8 mouse cellular contexts compared by ENCODE assay signal in the genomic region with DNA sequence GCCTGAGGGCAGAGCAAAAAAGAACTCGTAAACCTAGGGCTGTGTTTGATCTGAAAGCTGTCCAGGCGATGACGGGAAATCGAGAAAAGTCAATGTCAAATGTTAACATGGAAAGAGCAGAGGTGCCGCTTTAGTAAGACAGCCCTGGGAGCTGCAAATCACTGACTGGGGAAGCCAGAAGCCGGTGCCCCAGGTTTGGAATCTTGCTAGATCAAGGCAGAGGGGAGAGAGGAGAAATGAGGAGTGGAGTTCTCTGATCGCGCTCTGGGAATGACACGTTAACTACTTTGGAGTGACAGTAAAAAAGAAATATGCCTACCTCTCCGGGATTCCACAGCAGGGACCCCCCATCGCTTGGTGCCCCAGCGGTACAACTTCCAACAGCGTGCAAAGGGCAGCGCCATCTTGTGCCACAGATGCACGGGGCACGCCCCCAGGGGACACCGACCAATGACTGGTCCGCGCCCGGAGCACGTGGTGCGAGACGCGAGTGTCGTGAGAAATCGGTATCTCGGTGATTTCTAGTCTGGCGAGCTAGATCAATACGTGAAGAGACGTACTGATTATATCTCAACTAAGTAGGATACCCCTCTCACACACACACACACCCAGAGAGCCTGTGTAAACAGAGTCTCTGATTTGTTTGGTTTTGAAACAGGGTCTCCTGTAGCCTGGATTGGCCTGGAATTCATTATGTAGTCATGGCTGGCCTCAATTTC. TPM values are rescaled to one million over a fixed set of nuclear protein-coding genes. Genes with fewer than 3 reads are reported as not detected.
A peak's percentile ranks its signal among the peaks of the same experiment; 100 is the strongest.
DNase-seq lines count a peak whose midpoint lies in the region; ATAC-seq and TF ChIP-seq lines count a peak whose summit lies in the region.

A gene (minus strand): TSS at position 418 of the 719 bp plus-strand sequence.

- WGBS in hindbrain, embryonic 14.5 days, result under 1% methylated on average over 30 of the region's 30 CpGs

- in situ Hi-C loops in Patski (cut with MboI; ENCODE audit: low pct_unique_long_range_greater_than_20kb), result loop anchor here (5.0 to 10.0 kb wide), 2 partner anchors 71 to 233 kb away; no protein-coding TSS in a partner anchor

- peak within 1 kb of the TSS; percentile 83 for H3K4me2 ChIP-seq in hindbrain, embryonic 14.5 days (replicated peaks)

- H3K27me3 ChIP-seq in Patski, result peaks cover 7% of the 10 kb centered on the region
- H3K27me3 ChIP-seq in hindbrain, embryonic 14.5 days (ENCODE audit: control insufficient read depth, insufficient read depth, low read length), result 0 out of 2 replicates have a peak, but pooled peaks cover 10% of the 10 kb centered on the region

- TF ChIP-seq CTCF in Patski (IDR thresholded peaks at IDR 0.05), result no peak

- DNase-seq in Patski (ENCODE audit: low read depth, low spot score), result peak; percentile 33
- peak; percentile 94 to 96 for DNase-seq in cerebellum, postnatal 14 days
- peak; percentile 82 to 86 for DNase-seq in frontal cortex, postnatal 25 days (ENCODE audit: low spot score in 2 of 2)
- DNase-seq in hindbrain, embryonic 14.5 days (ENCODE audit: low spot score), result peak; percentile 93
- peak; percentile 86 to 87 for DNase-seq in layer of hippocampus, postnatal 36 days
- DNase-seq in lung, postnatal 36 days, result peak; percentile 97
- DNase-seq in retina, postnatal 7 days (ENCODE audit: low read depth, low spot score), result peak; percentile 74
- DNase-seq in urinary bladder, adult 2 months (ENCODE audit: low spot score), result peak; percentile 80

- H3K36me3 ChIP-seq in hindbrain, embryonic 14.5 days (replicated peaks; ENCODE audit: control insufficient read depth, insufficient read depth), result peaks cover 3% of the 10 kb centered on the region; the same call in 1 of the 2 replicates

- H3K9me3 ChIP-seq in hindbrain, embryonic 14.5 days (ENCODE audit: control insufficient read depth, low read length), result no peaks in the 10 kb centered on the region

- peaks cover 10% of the 10 kb centered on the region; the same call in 1 of the 2 replicates for H3K4me1 ChIP-seq in hindbrain, embryonic 14.5 days (replicated peaks; ENCODE audit: control insufficient read depth, insufficient read depth, low read length)

- CTCF ChIA-PET in Patski (lab: Charles Lee), result interaction anchor here (2.4 to 4.7 kb wide), 3 partner anchors 22 to 73 kb away, joined by 6 to 14 read pairs (median 7); no protein-coding TSS in a partner anchor

- peak within 1 kb of the TSS; percentile 61 for H3K4me3 ChIP-seq in hindbrain, embryonic 14.5 days (replicated peaks; ENCODE audit: low read length)

- H3K27ac ChIP-seq in hindbrain, embryonic 14.5 days, result peak within 1 kb of the TSS; percentile 50

- ATAC-seq in Patski, result peak; percentile 90
- ATAC-seq in hindbrain, embryonic 14.5 days (ENCODE audit: low FRiP score), result peak; percentile 94

- POLR2A ChIA-PET in Patski (lab: Charles Lee), result interaction anchor here (0.8 to 1.0 kb wide), 2 partner anchors 16 to 128 kb away, joined by 3 to 4 read pairs; a partner anchor contains a TSS

- peak within 1 kb of the TSS; percentile 65 for H3K9ac ChIP-seq in hindbrain, embryonic 14.5 days

RNA-seq across cellular contexts. Expression of the gene that starts here (rescaled TPM):
- 13.8 TPM for polyA plus RNA-seq in Patski (2021)
- polyA plus RNA-seq in hindbrain, embryonic 14.5 days (2014; fragmentation: Nextera tagmentation; extraction: Ambion mirVana), result 22.4 and 23.2 TPM in 2 replicates
- 10 to 100 TPM in 1 of 2 experiments, 1 to 10 TPM in 1; 7.1 to 10.2 TPM for total RNA-seq in layer of hippocampus, postnatal 36 days (2021)
- polyA plus RNA-seq in urinary bladder, adult 2 months (2012; rRNA removed), result 12.1 and 14.4 TPM in 2 replicates

Comparison
In these comparisons a context has a peak if more than half of its experiments do, and no peak if none do; other contexts are left out.
1. Peak in every context shown above with its lines: DNase-seq, ATAC-seq, H3K4me3 ChIP-seq and H3K27ac ChIP-seq.
2. DNase-seq: peak in every context shown above with its lines; median percentile 97 in lung, postnatal 36 days; 95 in cerebellum, postnatal 14 days; 93 in hindbrain, embryonic 14.5 days; 86 in layer of hippocampus, postnatal 36 days; 84 in frontal cortex, postnatal 25 days; 80 in urinary bladder, adult 2 months; 74 in retina, postnatal 7 days; 33 in Patski.